Mouse (Mus musculus): ENCODE data around the gene Ptpre.

DNA sequence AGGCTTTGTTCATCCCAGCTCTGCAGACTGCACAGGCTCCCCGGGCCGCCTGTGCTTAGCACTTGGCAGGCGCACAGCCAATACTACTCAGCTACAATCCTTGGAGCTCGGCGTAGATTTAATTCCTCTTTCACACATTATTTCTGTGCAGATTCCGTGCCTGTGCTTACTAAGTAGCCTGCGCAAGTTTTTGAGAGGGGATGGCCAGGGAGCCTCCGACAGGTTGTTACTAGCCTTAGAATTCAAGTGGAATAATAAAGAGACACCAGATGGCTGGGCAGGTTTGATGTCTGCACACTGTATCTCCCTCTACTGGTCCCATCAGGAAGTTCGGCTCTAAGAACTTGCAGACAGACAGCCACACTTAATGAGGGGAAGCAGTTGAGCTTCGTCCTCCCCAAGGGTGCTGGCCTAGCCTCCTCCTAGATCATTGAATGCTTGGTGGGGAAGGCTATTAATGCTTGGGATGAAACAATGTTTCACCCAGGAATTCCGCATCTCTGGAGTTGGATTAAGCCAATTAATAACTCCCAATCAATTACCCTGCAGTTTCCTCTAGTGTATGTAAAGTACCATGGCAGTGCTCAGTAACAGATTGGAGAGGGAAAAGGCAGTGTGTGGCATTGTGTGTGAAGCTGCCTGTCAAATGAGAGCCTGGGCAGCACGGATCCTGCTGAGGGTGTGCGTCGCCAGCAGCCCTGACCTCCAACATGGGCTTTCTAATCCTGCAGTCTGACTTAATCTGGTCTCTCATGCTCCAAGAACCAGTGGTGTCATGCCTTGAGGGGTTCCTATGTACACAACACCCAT lies 104.6 kb downstream of the Ptpre start:
- TF ChIP-seq CTCF (conservative IDR thresholded peaks at IDR 0.05 in 1 of 2, IDR thresholded peaks at IDR 0.05 in 1 of 2; ENCODE audit: low read depth in 2 of 2, low read length in 2 of 2) (peak; percentile 45 to 67; a peak in 3 of 4 replicates), ZKSCAN1 (IDR thresholded peaks at IDR 0.05; ENCODE audit: borderline replicate concordance, low read depth, low read length) (no peak), GABPA (IDR thresholded peaks at IDR 0.05; ENCODE audit: insufficient replicate concordance, low read depth, low read length) (no peak), USF2 (conservative IDR thresholded peaks at IDR 0.05; ENCODE audit: low read depth, low read length) (no peak), KAT2A (IDR thresholded peaks at IDR 0.05; ENCODE audit: insufficient replicate concordance, low read length) (no peak), JUN (IDR thresholded peaks at IDR 0.05; ENCODE audit: insufficient read depth, low read depth, low read length) (no peak), RAD21 (IDR thresholded peaks at IDR 0.05; ENCODE audit: low read depth, low read length) (peak; percentile 52)
